Mouse (Mus musculus) left cerebral cortex, adult 9 months (tissue): ENCODE measurements around the gene Rrm2.
A peak's percentile ranks its signal among the peaks of the same experiment; 100 is the strongest.
"Not testable (repeated sequence)": the region's sequence is repeated elsewhere in the genome, so short reads cannot be mapped to it uniquely, and the experiment has no call there.

Experiments
- DNase-seq, 2 experiments: peaks; one replicate each; pipeline ENCODE4 v3.0.0; 2022; ENCODE audit warnings: low spot score in 2 of 2

Rrm2 gene

DNA sequence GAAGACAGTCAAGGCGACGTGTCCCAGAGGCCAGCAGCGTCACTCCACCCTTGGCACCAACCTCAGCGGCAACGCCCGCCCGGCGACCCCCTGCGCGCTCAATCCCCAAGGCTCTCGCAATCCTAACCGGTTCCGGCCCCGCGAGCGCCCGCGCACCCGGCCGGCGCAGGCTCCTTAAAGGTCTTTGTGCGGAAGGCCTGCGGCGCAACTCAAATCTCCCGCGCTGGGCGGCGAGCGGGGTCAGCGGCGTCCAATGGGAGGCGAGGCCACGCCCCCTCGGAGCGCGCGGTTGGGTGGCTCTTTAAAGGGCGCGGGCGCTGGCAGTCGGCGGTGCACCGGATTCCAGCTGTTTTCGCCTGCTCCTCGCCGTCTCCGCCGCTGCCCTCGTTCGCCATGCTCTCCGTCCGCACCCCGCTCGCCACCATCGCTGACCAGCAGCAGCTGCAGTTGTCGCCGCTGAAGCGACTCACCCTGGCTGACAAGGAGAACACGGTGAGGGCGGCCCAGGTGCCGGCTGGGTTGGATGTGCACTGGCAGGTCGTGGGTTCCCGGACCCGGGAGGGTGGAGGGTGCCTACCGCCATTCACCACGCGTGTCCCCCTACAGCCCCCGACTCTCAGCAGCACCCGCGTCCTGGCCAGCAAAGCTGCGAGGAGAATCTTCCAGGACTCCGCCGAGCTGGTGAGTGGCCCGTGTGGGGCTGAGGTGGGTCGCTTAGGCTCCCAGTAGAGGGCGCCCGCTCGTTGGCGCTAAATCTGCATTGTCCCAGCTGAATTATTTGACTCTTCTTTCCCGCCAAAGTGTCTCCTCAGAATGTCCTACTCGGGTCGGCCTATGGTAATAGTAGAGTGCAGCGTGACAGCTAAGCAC lies at the start of gene Rrm2:
Gene Rrm2 (plus strand): TSS at position 288 of the 870 bp plus-strand sequence.
- peak; percentile 46 to 88 for DNase-seq

DNA sequence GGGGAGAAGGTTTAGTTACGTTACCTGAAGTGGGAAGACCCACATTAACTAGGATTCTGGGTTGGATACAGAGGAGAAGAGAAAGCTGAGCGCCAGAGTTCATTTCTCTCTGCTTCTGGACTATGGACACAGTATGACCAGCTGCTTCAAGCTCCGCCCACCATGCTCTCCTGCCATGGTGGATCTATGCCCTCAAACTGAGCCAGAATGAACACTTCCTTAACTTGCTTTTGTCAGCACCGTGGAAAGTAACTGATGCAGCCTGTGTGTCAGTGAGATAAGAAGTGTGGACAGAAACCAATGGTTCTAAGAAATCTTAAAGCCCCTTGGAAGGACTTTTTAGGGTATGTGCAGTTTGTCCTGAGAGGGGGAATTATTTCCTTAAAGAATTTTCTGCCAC lies 49.0 kb upstream of the Rrm2 start:
- DNase-seq: no peak

DNA sequence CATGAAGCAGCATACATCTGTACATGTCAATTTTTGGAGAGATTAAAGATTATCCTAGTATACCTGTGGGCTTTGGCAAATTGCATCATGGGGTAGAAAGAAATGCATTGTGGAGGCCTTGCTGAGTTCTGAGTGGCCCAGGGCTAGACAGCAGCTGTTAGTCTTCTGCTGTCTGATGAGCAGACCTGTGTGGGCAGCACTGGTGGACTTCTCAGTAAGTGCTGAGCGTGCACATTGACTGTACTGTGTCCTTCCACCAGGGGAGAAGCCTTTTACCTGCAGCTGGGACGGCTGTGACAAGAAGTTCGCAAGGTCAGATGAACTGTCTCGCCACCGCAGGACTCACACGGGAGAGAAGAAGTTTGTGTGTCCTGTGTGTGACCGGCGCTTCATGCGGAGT lies 48.1 kb upstream of the Rrm2 start:
- no peak for DNase-seq

DNA sequence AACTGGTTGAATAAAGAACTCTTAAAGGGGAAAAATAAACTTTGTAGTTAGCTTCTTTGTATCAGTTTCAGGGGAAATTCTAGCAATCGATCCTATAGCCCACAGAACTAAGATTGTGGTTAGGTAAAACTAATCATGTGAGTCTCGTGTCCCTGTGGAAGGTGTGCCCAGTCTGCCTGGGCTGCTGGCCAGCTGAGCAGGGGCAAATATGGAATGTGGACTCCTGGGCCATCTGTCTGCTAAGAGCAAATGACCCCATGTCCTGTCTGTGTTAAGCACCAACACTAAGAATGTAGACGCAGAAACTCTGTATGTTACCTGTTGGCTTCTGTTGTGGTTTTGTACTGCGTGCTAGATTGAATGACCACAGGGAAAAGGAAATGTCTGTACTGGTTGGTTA lies 46.9 kb upstream of the Rrm2 start:
- DNase-seq: no peak

DNA sequence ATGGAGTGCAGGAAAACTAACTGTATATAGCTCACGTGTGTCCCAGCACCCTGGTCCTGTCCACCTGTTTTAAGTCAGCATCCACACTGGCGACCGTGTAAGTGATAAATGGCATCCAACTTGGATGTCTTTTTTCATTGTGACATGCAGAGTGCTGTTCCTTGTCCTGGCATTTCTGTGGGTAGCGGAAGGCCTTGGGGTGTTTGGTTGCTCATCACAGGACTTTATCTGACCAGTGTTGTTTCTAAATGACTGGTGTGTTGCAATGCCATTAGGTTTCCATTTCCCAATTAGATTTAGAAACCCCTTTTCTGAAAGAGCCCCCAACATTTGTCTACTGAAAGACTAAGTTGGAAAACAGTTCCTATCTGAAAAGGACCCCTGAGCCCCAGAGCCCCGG lies 45.9 kb upstream of the Rrm2 start:
- no peak for DNase-seq

DNA sequence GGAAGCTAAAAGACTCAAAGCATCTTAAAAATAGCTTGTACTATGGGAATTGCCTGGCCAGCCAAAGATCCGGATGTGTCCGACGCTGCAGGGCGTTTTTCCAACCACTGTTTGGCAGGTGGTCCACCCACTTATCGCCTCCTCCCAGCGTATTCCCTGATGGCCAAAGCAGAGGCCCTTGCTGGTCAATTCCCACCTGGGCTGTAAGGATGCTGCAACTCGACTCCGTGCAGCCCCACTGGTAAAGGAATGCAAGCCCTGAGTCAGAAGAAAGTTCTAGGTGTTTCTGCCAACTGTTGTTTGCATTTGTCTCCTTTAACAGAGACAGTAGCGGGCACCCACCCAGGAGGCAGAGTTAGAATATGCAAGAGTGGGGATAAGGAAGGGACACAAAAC lies 27.9 kb upstream of the Rrm2 start:
- no peak for DNase-seq

DNA sequence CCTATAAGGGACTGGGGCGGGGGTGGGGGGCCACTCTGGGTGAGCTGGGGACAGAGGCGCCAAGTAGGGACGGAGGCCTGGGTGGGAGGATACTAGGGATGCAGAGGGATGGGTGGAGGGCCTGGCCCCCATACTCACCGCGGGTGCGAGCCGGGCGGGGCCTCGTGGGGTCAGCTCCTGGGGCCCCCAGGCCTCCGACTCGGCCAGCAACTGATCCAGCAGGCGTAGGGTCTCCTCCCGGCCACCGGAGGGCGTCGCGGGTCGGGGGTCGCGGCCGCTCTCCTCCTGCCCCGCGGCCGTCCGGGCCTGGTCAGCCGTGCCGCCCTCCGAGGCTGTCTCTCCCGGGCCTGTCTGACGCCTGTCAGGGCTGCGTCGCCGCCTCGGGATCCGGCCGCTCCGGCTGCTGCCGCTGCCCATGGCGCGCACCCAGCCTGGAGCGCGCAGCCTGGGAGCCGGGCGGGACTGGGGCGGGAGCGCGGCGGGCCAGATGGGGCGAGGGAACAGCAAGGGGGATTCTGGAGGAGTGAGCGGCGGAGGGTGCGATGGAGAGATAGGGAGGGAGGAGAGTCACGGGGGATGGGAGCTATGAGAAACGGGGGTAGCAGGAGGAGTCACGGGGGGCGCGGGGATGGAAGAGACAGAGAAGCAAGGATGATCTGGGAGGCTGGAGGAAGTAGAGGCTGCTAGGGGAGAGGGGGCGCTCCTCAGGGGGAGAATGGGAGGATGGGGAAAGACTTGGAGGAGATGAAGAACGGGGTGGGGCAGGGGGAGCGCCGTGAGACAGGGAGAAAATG lies 27.4 kb upstream of the Rrm2 start:
- no peak for DNase-seq

DNA sequence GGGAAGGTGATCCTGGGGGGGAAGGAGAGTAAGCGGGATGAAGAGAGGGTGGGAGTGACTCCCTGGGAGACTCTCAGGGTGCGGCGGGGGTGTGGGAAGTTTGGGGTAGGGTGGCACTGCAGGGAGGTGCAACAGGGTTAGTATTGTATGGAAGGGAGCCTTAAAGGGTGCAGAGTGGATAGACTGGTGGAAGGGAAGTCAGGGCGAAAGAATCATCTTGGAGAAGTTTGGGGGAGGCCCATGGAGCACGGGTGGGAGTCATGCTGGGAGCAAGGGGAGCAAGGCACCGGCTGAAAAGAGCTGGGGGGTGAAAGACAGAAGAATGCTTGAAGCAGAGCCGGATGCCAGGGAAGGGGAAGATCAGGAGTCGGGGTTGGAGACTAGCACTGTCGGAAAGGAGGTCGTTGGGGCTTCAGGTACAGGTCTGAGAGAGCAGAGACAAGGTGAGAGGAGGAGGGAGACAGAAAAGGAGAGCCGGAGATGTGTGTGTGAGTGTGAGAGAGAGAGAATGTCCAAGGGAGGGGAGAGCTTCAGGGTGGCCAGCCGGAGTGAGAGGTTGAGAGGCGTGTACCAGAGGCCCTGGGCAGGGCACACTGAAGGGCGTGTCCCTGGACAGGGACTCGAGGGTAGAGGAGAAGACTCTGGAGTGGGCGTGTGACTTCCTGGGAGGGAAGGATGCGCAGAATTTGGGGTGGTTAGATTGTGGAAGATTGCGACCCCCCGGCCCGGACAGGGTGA lies 26.6 kb upstream of the Rrm2 start, which contains the start of gene Cys1:
Gene Cys1 (minus strand): TSS at position 528 of the 738 bp plus-strand sequence.
- no peak for DNase-seq

DNA sequence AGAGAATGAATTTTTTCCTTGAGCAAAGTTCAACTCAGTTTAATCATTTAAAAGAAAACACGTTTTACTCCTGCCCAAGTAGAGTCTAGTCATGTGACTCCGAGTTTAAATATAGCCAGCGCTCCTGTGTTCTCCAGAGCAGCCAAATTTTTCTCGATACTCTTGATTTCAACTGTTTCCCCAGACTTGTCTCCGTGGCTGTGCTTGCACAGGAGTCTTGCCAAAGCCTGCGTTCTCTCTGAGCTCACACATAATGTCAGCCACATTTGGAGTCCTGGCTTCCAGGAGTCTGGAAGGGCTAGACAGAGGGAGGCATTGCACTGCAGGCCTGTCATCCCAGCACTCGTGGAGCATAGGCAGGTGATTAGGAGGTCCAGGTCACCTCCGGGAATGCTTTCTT lies 25.5 kb upstream of the Rrm2 start:
- peak in 1 of 2 experiments; percentile 54 for DNase-seq

DNA sequence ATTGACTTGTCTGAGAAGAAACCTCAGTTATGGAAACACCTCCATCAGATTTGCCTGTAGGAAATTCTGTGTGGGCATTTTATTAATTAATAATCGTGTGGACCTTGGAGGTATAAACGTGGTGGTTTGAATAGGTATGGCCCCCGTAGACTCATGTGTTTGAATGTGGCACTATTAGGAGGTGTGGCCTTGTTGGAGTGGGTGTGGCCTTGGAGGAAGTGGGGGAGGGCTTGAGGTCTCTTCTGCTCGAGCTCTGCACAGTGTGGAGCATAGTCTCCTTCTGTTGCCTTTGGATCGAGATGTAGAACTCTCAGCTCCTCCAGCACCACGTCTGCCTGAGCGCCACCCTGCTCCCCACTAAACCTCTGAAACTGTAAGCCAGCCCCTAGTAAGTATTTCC lies 24.6 kb upstream of the Rrm2 start:
- no peak for DNase-seq

DNA sequence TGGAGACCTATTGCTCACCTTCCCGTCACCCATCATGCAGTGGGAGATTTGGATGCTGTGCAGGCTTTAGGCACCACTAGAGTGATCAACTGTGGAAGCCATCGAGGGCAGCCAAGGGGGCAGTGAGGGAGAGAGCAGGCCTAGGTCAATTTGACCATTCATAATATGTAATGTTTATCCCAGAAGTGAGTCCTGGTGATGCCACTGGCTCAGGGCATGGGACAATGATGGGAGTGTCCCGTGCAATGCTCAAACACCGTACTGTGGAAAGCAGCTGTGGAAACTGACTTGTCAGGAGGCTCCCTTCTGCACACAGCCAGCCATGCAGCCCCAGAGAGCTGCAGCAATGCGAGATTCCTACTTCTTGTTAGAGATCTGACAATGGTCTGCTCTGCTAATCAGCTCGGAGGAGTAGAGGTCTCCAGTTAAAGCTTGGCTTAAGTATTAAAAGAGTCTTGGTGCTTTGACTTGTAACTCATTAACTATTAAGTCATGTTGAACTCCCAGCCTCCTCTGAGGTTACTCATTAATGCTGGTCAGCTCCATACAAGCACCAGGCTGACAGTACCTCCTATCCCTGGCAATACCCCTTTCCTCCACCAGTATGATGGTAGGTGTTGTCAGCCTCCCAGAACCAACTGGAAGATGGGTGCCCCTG lies 21.9 kb upstream of the Rrm2 start:
- DNase-seq: no peak

DNA sequence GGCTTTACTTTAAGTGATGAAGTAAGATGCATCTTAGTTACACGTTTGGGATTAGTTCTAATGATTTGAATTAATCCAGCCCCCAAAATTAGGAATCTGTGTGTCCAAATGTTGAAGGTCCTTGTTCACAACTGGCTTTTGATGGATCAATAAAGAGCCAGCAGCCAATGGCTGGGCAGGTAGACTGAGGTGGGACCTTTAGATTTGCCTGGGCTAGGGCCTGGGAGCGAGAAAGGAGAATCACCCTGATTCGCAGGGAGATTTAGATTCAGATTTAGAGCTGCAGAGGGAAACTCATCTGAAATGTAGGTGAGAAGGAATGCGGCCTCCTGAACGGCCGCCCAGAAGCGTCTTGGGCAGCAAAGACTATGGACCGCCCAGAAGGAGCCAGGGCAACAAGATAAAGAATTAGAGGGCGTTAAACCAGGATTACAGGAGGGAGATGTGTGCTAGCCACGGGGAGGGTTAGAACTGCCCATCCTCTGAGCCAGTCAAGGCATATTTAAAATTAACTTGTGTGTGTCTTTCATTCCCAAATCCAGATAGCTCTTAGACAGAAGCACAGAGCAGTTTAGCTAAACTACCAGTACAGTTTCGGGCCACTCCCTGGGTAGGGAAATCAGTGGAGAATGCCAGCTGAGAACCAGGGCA lies 21.2 kb upstream of the Rrm2 start:
- DNase-seq: no peak

DNA sequence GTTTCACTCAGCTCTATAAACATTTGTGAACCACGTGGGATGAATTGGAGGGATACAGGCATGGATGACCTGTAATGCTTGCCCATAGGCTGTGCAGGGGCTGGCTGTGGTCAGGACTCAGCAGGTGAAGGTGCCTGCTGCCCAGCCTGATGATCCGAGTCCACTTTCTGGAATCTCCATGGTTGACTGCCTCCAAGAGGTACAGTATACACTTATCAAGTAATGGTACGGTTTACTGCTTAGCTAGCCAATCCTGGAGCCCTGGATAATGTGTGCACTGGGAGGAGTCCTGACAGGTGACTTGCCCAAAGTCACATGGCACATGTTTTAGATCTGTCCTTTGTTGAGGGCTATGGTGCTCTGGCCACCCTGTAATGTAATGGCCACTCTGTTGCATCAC lies 17.7 kb upstream of the Rrm2 start:
- no peak for DNase-seq

DNA sequence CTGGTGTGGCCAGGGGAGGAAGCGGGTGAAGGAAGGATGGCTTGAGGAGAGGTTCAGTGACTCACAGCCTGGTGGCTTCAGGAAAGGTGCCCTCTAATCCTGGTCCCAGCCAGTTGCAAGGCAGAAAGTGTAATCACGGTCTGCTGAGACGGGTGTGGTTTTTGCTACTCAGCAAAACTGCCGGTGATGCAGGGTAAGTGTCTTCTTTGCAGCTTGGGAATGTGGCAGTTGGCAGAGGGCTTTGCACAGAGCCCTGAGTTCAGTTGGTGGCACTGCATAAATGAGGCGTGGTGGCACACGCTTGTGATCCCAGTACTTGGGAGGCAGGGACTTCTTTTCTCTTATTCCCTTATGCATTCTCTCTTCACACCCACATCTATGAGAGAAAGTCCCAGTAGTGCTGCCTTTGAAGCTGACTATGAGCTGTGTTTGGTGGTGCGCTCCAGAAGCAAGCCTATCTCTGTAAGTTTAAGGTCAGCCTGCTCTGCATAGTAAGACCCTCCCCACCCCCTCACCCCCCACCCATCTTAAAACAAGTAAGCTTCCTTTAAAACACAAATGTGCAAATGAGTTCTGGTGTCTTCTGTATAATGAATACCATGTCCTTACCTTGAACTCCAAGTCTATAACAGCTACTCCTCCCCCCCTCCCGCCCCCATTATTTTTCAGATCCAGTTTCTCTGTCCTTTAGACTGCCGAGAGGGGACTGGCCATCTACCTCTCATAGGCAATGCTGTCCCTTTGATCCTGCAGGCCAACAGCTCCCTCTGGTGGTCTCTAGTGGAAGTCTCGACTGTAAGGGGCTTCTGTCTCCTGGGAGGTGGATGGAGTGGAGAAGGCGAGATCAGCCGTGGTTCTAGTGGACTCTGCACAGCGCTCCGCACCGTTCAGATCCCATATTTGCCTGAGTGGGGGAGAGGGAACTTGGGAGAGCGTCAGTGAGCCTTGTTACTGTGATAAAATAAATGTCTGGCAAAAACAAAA lies 11.2 kb upstream of the Rrm2 start:
- peak in 1 of 2 experiments; percentile 92 for DNase-seq

DNA sequence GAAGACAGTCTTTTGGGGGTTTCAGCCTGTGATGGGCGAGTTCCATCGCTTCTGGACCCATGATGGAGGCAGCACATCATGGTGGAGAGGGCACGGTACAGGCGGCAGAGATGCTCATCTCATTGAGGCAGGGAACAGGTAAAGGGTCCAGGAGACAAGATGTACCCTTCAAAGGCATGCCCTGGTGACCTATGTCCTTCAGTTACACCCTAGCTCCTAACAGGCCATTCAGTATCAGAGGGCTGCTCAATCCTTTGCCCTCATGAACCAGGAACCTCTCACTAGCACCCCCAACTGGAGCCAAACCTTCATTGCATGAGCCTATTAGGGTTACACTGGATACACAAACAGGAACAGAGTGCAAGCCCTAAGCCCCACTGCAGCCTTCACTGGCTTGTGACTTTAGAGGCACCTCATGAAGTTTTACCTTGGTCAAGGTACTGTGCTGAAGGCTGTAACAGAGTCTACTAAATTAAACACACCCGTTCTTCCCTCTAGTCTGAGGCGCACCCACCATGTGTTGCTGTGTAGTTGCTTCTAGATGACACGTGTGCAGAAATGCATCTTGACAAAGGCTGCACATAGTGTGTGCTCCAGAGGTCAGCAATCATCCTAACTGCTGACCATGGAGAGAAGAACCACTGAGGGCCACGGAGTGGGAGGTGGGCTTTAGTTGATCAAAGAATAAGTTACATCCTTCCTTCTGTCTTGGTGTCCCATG lies 10.4 kb upstream of the Rrm2 start:
- no peak for DNase-seq

DNA sequence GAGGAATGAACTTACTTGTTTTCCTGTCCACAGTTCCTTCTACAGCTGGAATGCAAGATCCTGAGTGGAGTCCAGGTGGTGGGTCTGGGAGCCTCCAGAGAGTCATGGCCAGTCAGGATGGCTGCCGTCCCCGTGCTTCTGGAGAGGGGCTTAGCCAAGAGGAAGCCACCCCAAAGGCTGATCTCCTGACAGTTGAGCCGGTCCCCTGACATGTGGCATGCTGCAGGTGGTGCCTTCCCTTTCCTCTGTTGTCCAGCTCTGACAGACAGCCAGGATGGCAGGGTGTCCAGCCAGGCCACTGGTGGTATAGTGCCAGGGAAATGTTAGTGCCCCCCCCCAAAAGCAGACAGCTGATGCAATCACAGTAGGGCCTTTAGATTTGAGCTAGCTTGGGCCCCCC lies 9.5 kb upstream of the Rrm2 start:
- no peak for DNase-seq

DNA sequence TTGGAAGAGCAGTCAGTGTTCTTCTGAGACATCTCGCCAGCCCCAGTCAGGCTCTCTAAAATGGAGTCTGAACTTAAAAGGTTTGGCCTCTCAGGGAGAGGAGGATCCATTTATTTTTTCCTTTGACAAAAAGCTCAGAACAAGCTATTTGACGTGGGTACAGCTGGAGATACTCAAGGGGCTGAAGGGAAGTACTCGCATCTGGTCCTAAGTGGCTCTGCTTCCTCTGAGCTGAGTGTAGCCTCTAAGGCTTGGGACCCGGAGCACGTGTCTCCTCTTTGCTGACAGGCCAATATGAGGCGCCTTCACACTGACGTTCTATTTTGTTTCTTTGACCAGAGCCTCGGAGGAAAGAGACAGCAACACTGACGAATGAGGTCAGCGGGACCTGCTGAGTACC lies 8.5 kb upstream of the Rrm2 start:
- DNase-seq: no peak

DNA sequence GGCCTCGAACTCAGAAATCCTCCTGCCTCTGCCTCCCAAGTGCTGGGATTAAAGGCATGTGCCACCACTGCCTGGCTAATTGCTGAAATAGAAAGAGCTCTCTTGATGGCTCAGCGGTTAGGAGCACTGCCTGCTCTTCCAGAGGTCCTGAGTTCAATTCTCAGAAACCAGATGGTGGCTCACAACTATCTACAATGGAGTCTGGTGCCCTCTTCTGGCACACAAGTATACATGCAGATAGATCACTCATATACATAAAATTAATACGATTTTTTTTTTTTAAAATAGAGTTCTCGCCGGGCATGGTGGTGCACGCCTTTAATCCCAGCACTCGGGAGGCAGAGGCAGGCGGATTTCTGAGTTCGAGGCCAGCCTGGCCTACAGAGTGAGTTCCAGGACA lies 6.4 kb upstream of the Rrm2 start:
- DNase-seq: not testable (repeated sequence)

DNA sequence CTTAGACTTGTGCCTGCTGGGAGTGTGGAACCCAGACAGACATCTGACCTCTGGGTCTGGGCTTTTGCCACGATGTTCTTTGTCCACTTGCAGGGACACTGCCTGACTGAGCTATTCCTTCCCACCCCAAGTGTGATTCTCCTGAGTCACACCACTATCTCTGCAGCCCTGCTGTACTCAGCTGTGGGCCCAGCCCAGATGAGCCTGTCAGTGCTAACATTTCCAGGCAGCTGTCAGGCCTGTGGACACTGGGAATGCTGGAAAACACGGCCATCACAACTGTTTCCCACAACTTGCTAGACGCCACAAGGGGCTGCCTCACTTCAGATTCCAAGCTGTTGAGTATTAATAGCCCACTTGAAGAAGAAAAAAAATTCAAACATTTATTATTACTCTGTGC lies 5.0 kb upstream of the Rrm2 start:
- no peak for DNase-seq
